Mouse (Mus musculus): ENCODE data around the gene Fam243. TPM values are rescaled to one million over a fixed set of nuclear protein-coding genes. Genes with fewer than 3 reads are reported as not detected.

Gene Fam243
- total and polyA plus RNA-seq, 3 experiments: not detected

- TF ChIP-seq EP300 (IDR thresholded peaks at IDR 0.05; ENCODE audit: low read depth in 1 of 2, low read length in 2 of 2): peak; percentile 68 to 78
- TF ChIP-seq KAT2A (conservative IDR thresholded peaks at IDR 0.05; ENCODE audit: low read depth, low read length): no peak
- TF ChIP-seq CHD2 (IDR thresholded peaks at IDR 0.05; ENCODE audit: low read length): no peak
- no peak for TF ChIP-seq TBP (IDR thresholded peaks at IDR 0.05; ENCODE audit: low read depth, low read length)
- TF ChIP-seq MYB (IDR thresholded peaks at IDR 0.05; ENCODE audit: low read depth, low read length): no peak
- no peak for TF ChIP-seq NELFE (IDR thresholded peaks at IDR 0.05; ENCODE audit: low read depth, low read length)
- no peak for TF ChIP-seq USF2 (IDR thresholded peaks at IDR 0.05; ENCODE audit: borderline replicate concordance in 1 of 2, insufficient read depth in 1 of 2, low read depth in 1 of 2, low read length in 2 of 2)
- TF ChIP-seq ELF1 (IDR thresholded peaks at IDR 0.05; ENCODE audit: low read depth, low read length): no peak
Observed at GRCm38 (mm10) chr16:92340612-92341511, 19.6 kb upstream of the Fam243 start (continued).

DNA sequence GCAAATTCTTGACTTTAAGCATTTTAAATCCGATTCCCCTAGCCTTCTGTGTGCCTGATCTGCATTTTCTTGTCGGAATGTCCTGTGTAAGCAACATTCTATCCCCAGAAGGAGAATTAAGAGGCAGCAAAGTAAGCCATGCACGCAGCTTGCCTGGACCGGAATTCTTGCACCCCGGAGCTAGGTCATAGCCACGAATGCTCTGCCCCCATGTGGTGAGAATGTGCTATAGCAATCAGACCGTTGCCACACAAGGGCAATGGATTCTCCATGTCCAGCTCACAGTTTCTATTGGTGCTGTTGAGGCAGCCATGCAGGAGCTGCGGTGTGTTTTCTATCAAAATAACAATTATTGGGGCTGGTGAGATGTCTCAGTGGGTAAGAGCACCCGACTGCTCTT lies 15.0 kb upstream of the Fam243 start:
- H3K4me1 ChIP-seq (ENCODE audit: control insufficient read depth in 1 of 2, insufficient read depth in 2 of 2, low read length in 2 of 2): no peaks in the 10 kb centered on the region

GRCm38 (mm10) chr16:92334600-92334999 lies 13.4 kb upstream of the Fam243 start:
- Histone ChIP-seq H3K27ac (ENCODE audit: control insufficient read depth, low read depth, low read length) (no peak overlapping the region), H3K4me3 (ENCODE audit: control insufficient read depth in 1 of 2, insufficient read depth in 1 of 2, low read depth in 2 of 2, low read length in 2 of 2) (no peak overlapping the region), H3K79me2 (ENCODE audit: control insufficient read depth, insufficient read depth, low read length, poor library complexity) (no peaks in the 10 kb centered on the region), H3K9me3 (replicated peaks; ENCODE audit: insufficient read depth, low read length) (no peaks in the 10 kb centered on the region), H3K36me3 (ENCODE audit: control insufficient read depth in 1 of 2, insufficient read depth in 2 of 2, low read length in 2 of 2) (no peaks in the 10 kb centered on the region), H3K9ac (ENCODE audit: control insufficient read depth, low read depth, low read length, poor library complexity, severe bottlenecking) (no peak overlapping the region), H3K4me1 (ENCODE audit: control insufficient read depth in 1 of 2, insufficient read depth in 2 of 2, low read length in 2 of 2) (no peaks in the 10 kb centered on the region), H3K27me3 (ENCODE audit: control insufficient read depth in 1 of 2, insufficient read depth in 2 of 2, low read length in 2 of 2) (peaks cover 0 to under 1% of the 10 kb centered on the region in 2 experiments; a peak in 3 of 4 replicates)
- TF ChIP-seq CTCF (IDR thresholded peaks at IDR 0.05 in 2 of 3, conservative IDR thresholded peaks at IDR 0.05 in 1 of 3; ENCODE audit: control insufficient read depth in 1 of 3, insufficient read depth in 1 of 3, low read depth in 2 of 3, low read length in 3 of 3, poor library complexity in 1 of 3, severe bottlenecking in 1 of 3): peak in 2 of 3 experiments; percentile 3 to 8; a peak in 1 of 6 replicates
- TF ChIP-seq POLR2AphosphoS2 (IDR thresholded peaks at IDR 0.05; ENCODE audit: low read length): no peak
- DNase-seq (ENCODE audit: low read depth, low spot score): no peak

More for the DNA sequence above, 15.0 kb upstream of the Fam243 start:
- no peak for TF ChIP-seq ZMIZ1 (IDR thresholded peaks at IDR 0.05; ENCODE audit: low read depth, low read length)
- TF ChIP-seq ETS1 (IDR thresholded peaks at IDR 0.05; ENCODE audit: low read depth, low read length): no peak
- TF ChIP-seq SMC3 (IDR thresholded peaks at IDR 0.05; ENCODE audit: low read depth, low read length): peak; percentile 68
- TF ChIP-seq SIN3A (IDR thresholded peaks at IDR 0.05; ENCODE audit: low read length): no peak
- no peak for TF ChIP-seq EP300 (IDR thresholded peaks at IDR 0.05; ENCODE audit: low read depth in 1 of 2, low read length in 2 of 2)
- TF ChIP-seq RAD21 (IDR thresholded peaks at IDR 0.05; ENCODE audit: low read depth, low read length): peak; percentile 55
- TF ChIP-seq CTCF (IDR thresholded peaks at IDR 0.05 in 2 of 3, conservative IDR thresholded peaks at IDR 0.05 in 1 of 3; ENCODE audit: control insufficient read depth in 1 of 3, insufficient read depth in 1 of 3, low read depth in 2 of 3, low read length in 3 of 3, poor library complexity in 1 of 3, severe bottlenecking in 1 of 3): peak; percentile 76 to 90 (median 77)
- no peak for TF ChIP-seq E2F4 (IDR thresholded peaks at IDR 0.05; ENCODE audit: borderline replicate concordance, low read depth, low read length)
- no peak for TF ChIP-seq GABPA (IDR thresholded peaks at IDR 0.05; ENCODE audit: low read depth, low read length)
- no peak for TF ChIP-seq JUND (IDR thresholded peaks at IDR 0.05; ENCODE audit: low read depth, low read length)
- no peak for TF ChIP-seq POLR2AphosphoS2 (IDR thresholded peaks at IDR 0.05; ENCODE audit: low read length)
- no peak for TF ChIP-seq RCOR1 (IDR thresholded peaks at IDR 0.05; ENCODE audit: low read depth, low read length)
- TF ChIP-seq NELFE (IDR thresholded peaks at IDR 0.05; ENCODE audit: low read depth, low read length): no peak
- no peak for TF ChIP-seq TBP (IDR thresholded peaks at IDR 0.05; ENCODE audit: low read depth, low read length)
- TF ChIP-seq MAFK (IDR thresholded peaks at IDR 0.05; ENCODE audit: borderline replicate concordance, low read depth, low read length): no peak
- TF ChIP-seq ZC3H11A (IDR thresholded peaks at IDR 0.05; ENCODE audit: low read depth, low read length): peak; percentile 21; the same call in 1 of the 2 replicates
- TF ChIP-seq CHD1 (IDR thresholded peaks at IDR 0.05; ENCODE audit: low read depth, low read length): no peak
- no peak for TF ChIP-seq KAT2A (conservative IDR thresholded peaks at IDR 0.05; ENCODE audit: low read depth, low read length)
- H3K27me3 ChIP-seq (ENCODE audit: control insufficient read depth in 1 of 2, insufficient read depth in 2 of 2, low read length in 2 of 2): no peaks in the 10 kb centered on the region; a peak in 2 of 4 replicates
- no peak overlapping the region for H3K4me3 ChIP-seq (ENCODE audit: control insufficient read depth in 1 of 2, insufficient read depth in 1 of 2, low read depth in 2 of 2, low read length in 2 of 2)
- no peaks in the 10 kb centered on the region for H3K36me3 ChIP-seq (ENCODE audit: control insufficient read depth in 1 of 2, insufficient read depth in 2 of 2, low read length in 2 of 2)
- H3K9me3 ChIP-seq (replicated peaks; ENCODE audit: insufficient read depth, low read length): no peaks in the 10 kb centered on the region
- H3K79me2 ChIP-seq (ENCODE audit: control insufficient read depth, insufficient read depth, low read length, poor library complexity): no peaks in the 10 kb centered on the region
- no peak overlapping the region for H3K27ac ChIP-seq (ENCODE audit: control insufficient read depth, low read depth, low read length)
- H3K9ac ChIP-seq (ENCODE audit: control insufficient read depth, low read depth, low read length, poor library complexity, severe bottlenecking): no peak overlapping the region
- peak; percentile 73 for DNase-seq (ENCODE audit: low read depth, low spot score)

Data from MEL (cell line).